12 mouse cellular contexts compared by ENCODE assay signal in the genomic region with DNA sequence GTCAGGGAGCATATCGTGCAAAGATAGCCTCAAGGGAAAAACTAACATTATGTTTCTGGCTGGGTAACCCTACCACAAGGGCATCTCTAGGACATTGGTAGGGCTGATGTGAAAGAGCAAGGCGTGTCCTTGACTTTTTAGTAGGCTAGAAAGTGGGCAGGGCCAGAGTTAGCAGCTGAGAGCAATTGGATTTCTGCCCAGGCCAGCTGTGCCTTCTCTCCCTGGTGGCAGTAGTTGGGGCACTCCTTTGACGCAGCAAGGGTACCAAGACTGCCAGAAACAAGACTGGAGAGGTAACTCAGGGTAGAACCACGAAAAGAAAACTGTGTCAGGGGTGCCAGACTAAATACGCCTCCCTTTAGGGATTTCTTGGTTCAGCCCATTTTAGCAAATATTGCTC.
DNase-seq lines count a peak whose midpoint lies in the region; ATAC-seq and TF ChIP-seq lines count a peak whose summit lies in the region.
"Had no signal": no experiment of that assay in that cellular context is flagged by ENCODE, and none has a peak within 500 bp of the region (broad histone marks: within the 10 kb centered on the region; RNA-seq: fewer than 3 reads in every experiment).

No protein-coding gene starts in this region.

- peak overlapping the region; percentile 6; the same call in 1 of the 2 replicates for H3K27ac ChIP-seq in limb, embryonic 13.5 days
- no peak overlapping the region for H3K27ac ChIP-seq in limb, embryonic 10.5 days
- H3K27ac ChIP-seq in left cerebral cortex, adult 2 months, result no peak overlapping the region
- H3K27ac ChIP-seq: midbrain, embryonic 12.5 days had no signal

- H3K27me3 ChIP-seq in limb, embryonic 13.5 days, result no peaks in the 10 kb centered on the region
- H3K27me3 ChIP-seq in limb, embryonic 10.5 days (ENCODE audit: low read depth, poor library complexity, severe bottlenecking), result no peaks in the 10 kb centered on the region
- H3K27me3 ChIP-seq: midbrain, embryonic 12.5 days had no signal

- WGBS in limb, embryonic 13.5 days, result 55% methylated on average over 5 of the region's 5 CpGs
- WGBS in limb, embryonic 10.5 days, result 85% methylated on average over 5 of the region's 5 CpGs

- intact Hi-C loops in heart, postnatal 25 days (cut with DNase I), result no loop called here
- intact Hi-C loops in left cerebral cortex, adult 2 months (cut with DNase I), result no loop called here

- H3K9me3 ChIP-seq in limb, embryonic 13.5 days, result no peaks in the 10 kb centered on the region
- H3K9me3 ChIP-seq in limb, embryonic 10.5 days (replicated peaks), result no peaks in the 10 kb centered on the region
- H3K9me3 ChIP-seq: midbrain, embryonic 12.5 days had no signal

- H3K4me3 ChIP-seq in limb, embryonic 13.5 days, result no peak overlapping the region
- H3K4me3 ChIP-seq in limb, embryonic 10.5 days, result no peak overlapping the region
- no peak overlapping the region for H3K4me3 ChIP-seq in left cerebral cortex, adult 2 months
- H3K4me3 ChIP-seq: midbrain, embryonic 12.5 days had no signal

- H3K9ac ChIP-seq in limb, embryonic 13.5 days, result no peak overlapping the region
- H3K9ac ChIP-seq: midbrain, embryonic 12.5 days had no signal

- peaks cover 15% of the 10 kb centered on the region for H3K4me1 ChIP-seq in limb, embryonic 13.5 days
- H3K4me1 ChIP-seq in limb, embryonic 10.5 days, result peaks cover 5% of the 10 kb centered on the region; the same call in 1 of the 2 replicates
- H3K4me1 ChIP-seq: midbrain, embryonic 12.5 days had no signal

- no peak for DNase-seq in limb, embryonic 10.5 days (ENCODE audit: low spot score)
- peak; percentile 56 for DNase-seq in gastrocnemius, adult 18-20 months (ENCODE audit: low spot score)
- DNase-seq in heart, postnatal 25 days (ENCODE audit: low spot score), result peak; percentile 5
- peak; percentile 16 for DNase-seq in lung, postnatal 25 days (ENCODE audit: low spot score)
- no peak for DNase-seq in left cerebral cortex, adult 2 months (ENCODE audit: extremely low spot score in 1 of 2, low spot score in 2 of 2)
- DNase-seq: layer of hippocampus, adult 9-11 months; right cerebral cortex, postnatal 14 days had no signal

- no peaks in the 10 kb centered on the region for H3K36me3 ChIP-seq in limb, embryonic 13.5 days
- H3K36me3 ChIP-seq in limb, embryonic 10.5 days, result no peaks in the 10 kb centered on the region
- H3K36me3 ChIP-seq: midbrain, embryonic 12.5 days had no signal

- TF ChIP-seq CTCF in left cerebral cortex, adult 2 months (IDR thresholded peaks at IDR 0.05), result no peak

- no peak for ATAC-seq in limb, embryonic 13.5 days (ENCODE audit: low FRiP score, low read depth)
- no peak for ATAC-seq in inflammation-experienced regulatory T-cells, adult 6 months
- ATAC-seq in erythroid progenitor cell, adult 5-6 weeks (replicated peaks; ENCODE audit: low FRiP score, poor library complexity, severe bottlenecking), result no peak
- ATAC-seq: Patski had no signal

- no peak overlapping the region for H3K4me2 ChIP-seq in limb, embryonic 13.5 days (replicated peaks)
- H3K4me2 ChIP-seq: midbrain, embryonic 12.5 days had no signal

Comparison
In these comparisons a context has a peak if more than half of its experiments do, and no peak if none do; other contexts are left out.
1. DNase-seq: peak in gastrocnemius, adult 18-20 months (single experiment), heart, postnatal 25 days (single experiment) and lung, postnatal 25 days (single experiment); none in limb, embryonic 10.5 days (single experiment) and left cerebral cortex, adult 2 months (0 of 2).